Comparison of ENCODE assay signal across 20 mouse cellular contexts in the genomic region with DNA sequence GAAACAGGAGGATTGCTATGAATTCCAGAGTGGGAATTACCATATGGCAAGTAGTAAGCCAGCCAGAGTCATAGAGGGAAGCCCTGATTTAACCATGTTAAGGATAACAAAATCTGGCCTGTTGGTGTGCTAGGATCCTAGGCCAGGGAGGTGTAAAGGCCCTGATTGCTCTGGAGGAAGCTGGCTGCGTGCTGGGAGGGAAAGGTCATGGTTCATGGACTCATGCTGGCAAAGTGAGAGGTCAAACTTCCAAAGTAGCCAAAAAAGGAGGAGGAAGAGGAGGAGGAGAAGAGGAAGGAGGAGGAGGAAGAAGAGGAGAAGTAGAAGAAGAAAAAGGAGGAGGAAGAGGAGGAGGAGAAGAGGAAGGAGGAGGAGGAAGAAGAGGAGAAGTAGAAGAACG.
"Had no signal": no experiment of that assay in that cellular context is flagged by ENCODE, and none has a peak within 500 bp of the region (broad histone marks: within the 10 kb centered on the region; RNA-seq: fewer than 3 reads in every experiment).

No protein-coding gene starts in this region.

- H3K36me3 ChIP-seq: intestine, embryonic 15.5 days; lung, embryonic 15.5 days; midbrain, embryonic 10.5 days; midbrain, embryonic 13.5 days; neural tube, embryonic 13.5 days; stomach, embryonic 15.5 days had no signal

- H3K4me2 ChIP-seq: intestine, embryonic 15.5 days; liver, embryonic 11.5 days; lung, embryonic 15.5 days; midbrain, embryonic 13.5 days; neural tube, embryonic 13.5 days; stomach, embryonic 15.5 days had no signal

- ATAC-seq: intestine, embryonic 15.5 days; midbrain, embryonic 13.5 days; midbrain, embryonic 16.5 days had no signal

- H3K4me3 ChIP-seq: intestine, embryonic 15.5 days; layer of hippocampus, adult 2 months; left cerebral cortex, adult 2 months; lung, embryonic 15.5 days; megakaryocyte, embryonic 14.5 days; midbrain, embryonic 10.5 days; midbrain, embryonic 13.5 days; myocyte; neural tube, embryonic 13.5 days; stomach, embryonic 15.5 days had no signal

- H3K27me3 ChIP-seq: intestine, embryonic 15.5 days; midbrain, embryonic 13.5 days; neural tube, embryonic 13.5 days; stomach, embryonic 15.5 days had no signal

- H3K9me3 ChIP-seq: intestine, embryonic 15.5 days; lung, embryonic 15.5 days; megakaryocyte, embryonic 14.5 days; midbrain, embryonic 10.5 days; midbrain, embryonic 13.5 days; neural tube, embryonic 13.5 days; stomach, embryonic 15.5 days had no signal

- H3K9ac ChIP-seq: intestine, embryonic 15.5 days; liver, embryonic 14.5 days; lung, embryonic 15.5 days; midbrain, embryonic 13.5 days; neural tube, embryonic 13.5 days; stomach, embryonic 15.5 days had no signal

- H3K27ac ChIP-seq: intestine, embryonic 15.5 days; kidney, postnatal 0 days; layer of hippocampus, adult 2 months; left cerebral cortex, adult 2 months; liver, embryonic 14.5 days; lung, embryonic 15.5 days; midbrain, embryonic 10.5 days; neural tube, embryonic 13.5 days; stomach, embryonic 15.5 days had no signal

- DNase-seq: lung, postnatal 10 days; lung, postnatal 36 days; right cerebral cortex, postnatal 25 days; spleen, adult 18-20 months; thymus, adult 2 months; thymus, postnatal 4 days had no signal
